Mouse (Mus musculus) olfactory bulb, adult 2 months (tissue): Measurements from ENCODE around the gene Mgat4c. TPM values are rescaled to one million over a fixed set of nuclear protein-coding genes. Genes with fewer than 3 reads are reported as not detected.

Source experiments
- H3K27ac ChIP-seq: fragments of 200-500 bp; 2 replicates; pipeline ENCODE4 v1.5.1; 2012; ENCODE audit warnings: low read depth, low read length; ENCODE audit not compliant: insufficient read depth
- H3K4me1 ChIP-seq: fragments of 200-500 bp; 2 replicates; pipeline ENCODE4 v1.6.1; 2012; ENCODE audit warnings: low read length; ENCODE audit not compliant: control insufficient read depth, insufficient read depth
- H3K4me3 ChIP-seq: fragments of 200-500 bp; 2 replicates; pipeline ENCODE4 v1.5.1; 2012; ENCODE audit warnings: mild to moderate bottlenecking, low read depth, low read length, moderate library complexity; ENCODE audit not compliant: insufficient read depth
- CTCF ChIP-seq: fragments of 200-500 bp; IDR thresholded peaks from 2 replicates; pipeline ENCODE4 v1.5.1; 2012; ENCODE audit warnings: low read depth, mild to moderate bottlenecking, low read length, moderate library complexity; ENCODE audit not compliant: insufficient read depth
- POLR2A ChIP-seq: fragments of 200-500 bp; IDR thresholded peaks from 2 replicates; pipeline ENCODE4 v1.6.1; 2012; ENCODE audit warnings: mild to moderate bottlenecking, low read depth, low read length, moderate library complexity; ENCODE audit not compliant: insufficient read depth
- WGBS: fragments of 180-500 bp; shearing (Covaris S2); methylation state at CpG from one replicate; pipeline ENCODE4 v1.1.7; 2018; 5-methylcytosine and 5-hydroxymethylcytosine counted together
- polyA plus RNA-seq: library from polyadenylated mRNA; stranded (reverse); fragments of >200 nt; gene quantifications from 2 replicates; pipeline ENCODE4 v1.2.4, GENCODE M21; 2012; ENCODE audit warnings: low replicate concordance; ENCODE audit not compliant: missing spikeins, insufficient read depth, insufficient read length

The Mgat4c gene
- polyA plus RNA-seq, 1 experiment, result not detected

DNA sequence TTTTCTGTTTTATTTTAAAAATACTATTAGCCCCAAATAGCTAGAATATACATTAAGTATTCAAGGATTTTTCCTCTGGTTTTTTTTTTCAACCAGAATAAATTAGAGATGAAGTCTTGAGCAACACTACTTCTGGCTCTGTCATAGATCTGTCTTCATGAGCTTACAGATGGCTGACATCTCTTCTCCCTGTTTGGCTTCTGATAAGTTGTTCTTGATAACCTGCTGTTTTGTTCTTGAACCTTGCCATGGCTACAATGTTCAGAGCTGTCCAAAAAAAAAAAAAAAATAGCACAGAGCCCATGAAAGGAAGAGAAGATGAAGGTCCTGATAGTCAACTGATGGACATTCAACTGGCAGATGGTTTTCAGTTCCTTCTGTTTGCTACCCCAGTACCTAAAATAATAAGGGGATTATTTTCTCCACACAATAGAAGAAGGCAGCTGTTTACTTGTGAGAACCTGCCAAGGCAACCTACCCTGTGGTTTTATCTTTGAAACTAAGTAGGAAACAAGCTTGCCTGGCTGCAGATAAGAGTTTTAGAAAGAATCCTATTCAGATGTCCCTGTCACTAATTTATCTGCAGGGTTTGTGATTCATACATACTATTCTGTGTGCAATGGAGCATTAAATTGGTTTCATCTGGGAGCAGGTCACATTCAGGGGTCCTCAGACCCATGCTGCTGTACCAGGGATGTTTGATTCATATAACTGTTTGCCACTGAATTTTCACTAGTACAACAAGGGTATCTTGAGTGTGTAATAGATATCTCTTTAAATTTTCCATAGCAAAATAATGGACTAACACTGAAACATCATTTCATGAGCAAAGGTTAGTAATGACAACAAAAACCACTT, 393.5 kb downstream of the Mgat4c start:
- no peak overlapping the region for H3K27ac ChIP-seq
- TF ChIP-seq POLR2A, result no peak
- H3K4me1 ChIP-seq, result no peaks in the 10 kb centered on the region
- H3K4me3 ChIP-seq, result no peak overlapping the region

GRCm38 (mm10) chr10:102123153-102123552, 441.9 kb downstream of the Mgat4c start:
- H3K4me3 ChIP-seq, result no peak overlapping the region
- no peak overlapping the region for H3K27ac ChIP-seq
- WGBS, result 88% methylated on average over 1 of the region's 1 CpGs
- TF ChIP-seq CTCF (no peak), POLR2A (no peak)
- no peaks in the 10 kb centered on the region for H3K4me1 ChIP-seq

DNA sequence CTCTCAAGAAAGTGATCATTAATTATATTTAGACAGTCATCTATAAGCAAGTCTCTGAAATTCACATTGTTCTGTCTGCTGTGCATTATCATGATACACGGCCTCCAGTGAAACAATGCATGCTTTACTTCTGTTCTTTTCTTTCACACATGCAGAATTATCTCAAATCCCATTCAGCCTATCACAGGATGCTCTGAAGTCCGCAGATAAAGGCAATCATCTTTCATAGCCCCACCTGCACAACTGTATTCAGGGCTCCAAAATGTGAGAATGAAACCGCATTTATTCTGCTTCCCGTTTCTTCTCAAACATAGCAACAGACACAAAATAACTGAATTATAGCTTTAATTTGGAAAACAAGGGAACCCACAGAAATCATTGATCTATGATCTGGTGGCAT, 446.1 kb downstream of the Mgat4c start:
- TF ChIP-seq POLR2A, result no peak
- no peak for TF ChIP-seq CTCF
- Histone ChIP-seq H3K27ac (no peak overlapping the region), H3K4me3 (no peak overlapping the region), H3K4me1 (no peaks in the 10 kb centered on the region)
- WGBS, result 82% methylated on average over 4 of the region's 4 CpGs

DNA sequence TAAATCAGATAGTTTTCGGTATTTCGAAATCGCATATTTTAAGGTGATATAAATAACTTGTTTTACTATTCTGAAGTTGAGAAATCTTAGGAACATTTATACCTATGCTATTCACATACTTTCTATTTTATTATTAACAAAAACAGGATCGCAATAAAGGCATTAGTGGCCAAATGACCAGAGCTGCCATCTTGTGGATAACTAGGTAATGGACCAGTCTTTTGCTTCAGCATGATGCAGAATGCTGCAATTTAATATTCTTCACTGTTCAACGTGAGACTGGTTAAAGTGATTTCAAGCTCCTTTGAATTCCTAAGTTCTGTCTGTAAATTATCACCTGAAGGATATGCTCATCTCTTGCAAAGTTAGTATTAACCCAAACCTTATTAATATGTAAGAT, 473.6 kb downstream of the Mgat4c start:
- H3K4me3 ChIP-seq, result no peak overlapping the region
- no peak overlapping the region for H3K27ac ChIP-seq
- WGBS, result 67% methylated on average over 5 of the region's 5 CpGs
- H3K4me1 ChIP-seq, result no peaks in the 10 kb centered on the region
- TF ChIP-seq POLR2A (no peak), CTCF (no peak)

- TF ChIP-seq POLR2A, result no peak
- TF ChIP-seq CTCF, result no peak
- Histone ChIP-seq H3K4me1 (no peaks in the 10 kb centered on the region), H3K4me3 (no peak overlapping the region), H3K27ac (no peak overlapping the region)
- 71% methylated on average over 1 of the region's 1 CpGs for WGBS
Observed at GRCm38 (mm10) chr10:102155853-102156252, 474.6 kb downstream of the Mgat4c start.

GRCm38 (mm10) chr10:102158809-102159208, 477.5 kb downstream of the Mgat4c start:
- H3K4me1 ChIP-seq, result no peaks in the 10 kb centered on the region
- 14% methylated on average over 12 of the region's 12 CpGs for WGBS
- H3K4me3 ChIP-seq, result peak overlapping the region; percentile 21; the same call in 1 of the 2 replicates
- no peak overlapping the region for H3K27ac ChIP-seq
- TF ChIP-seq CTCF (no peak), POLR2A (no peak)

- Histone ChIP-seq H3K4me3 (no peak overlapping the region), H3K4me1 (no peaks in the 10 kb centered on the region), H3K27ac (no peak overlapping the region)
- 29% methylated on average over 3 of the region's 3 CpGs for WGBS
- TF ChIP-seq CTCF (no peak), POLR2A (no peak)
Observed at GRCm38 (mm10) chr10:102184726-102185125, 503.4 kb downstream of the Mgat4c start.

DNA sequence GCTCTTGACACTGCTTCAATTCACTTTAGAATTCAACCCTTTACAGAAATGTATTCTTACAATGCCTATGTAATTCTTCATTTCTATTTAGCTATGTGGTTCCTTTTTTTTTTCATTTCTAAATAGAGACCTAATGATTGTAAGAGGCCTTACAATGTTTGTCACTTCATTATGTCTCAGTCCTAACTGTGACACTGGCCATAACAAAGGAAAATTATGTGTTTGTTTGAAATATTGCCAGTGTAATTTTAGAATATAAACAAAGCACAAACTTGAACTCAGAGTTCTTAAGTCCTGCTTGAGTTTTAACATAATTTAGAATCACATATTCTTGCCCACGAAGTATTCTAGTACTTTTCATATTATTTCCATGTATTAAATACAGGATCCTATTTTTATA, 510.4 kb downstream of the Mgat4c start:
- Histone ChIP-seq H3K4me3 (no peak overlapping the region), H3K4me1 (no peaks in the 10 kb centered on the region), H3K27ac (no peak overlapping the region)
- WGBS, result 78% methylated on average over 1 of the region's 1 CpGs
- TF ChIP-seq CTCF (no peak), POLR2A (no peak)

DNA sequence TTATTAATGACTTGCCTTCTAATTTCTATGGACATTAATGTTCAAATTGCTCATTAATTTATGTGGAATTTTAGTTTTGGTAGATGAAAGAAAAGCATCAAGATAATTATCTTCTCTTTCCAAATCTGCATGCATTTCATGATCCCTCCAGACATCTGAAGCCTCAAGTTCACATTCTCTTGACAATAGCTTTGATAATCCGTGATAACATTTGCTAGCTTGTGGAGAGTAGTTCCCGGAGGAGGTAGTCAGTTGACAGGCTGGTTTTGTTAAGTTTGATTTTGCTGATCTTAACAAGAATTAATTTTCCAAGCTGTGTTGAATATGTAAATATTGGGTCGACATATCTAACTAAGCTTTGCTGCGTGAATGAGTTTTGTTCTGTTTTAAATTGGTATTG, 515.6 kb downstream of the Mgat4c start:
- TF ChIP-seq CTCF (no peak), POLR2A (no peak)
- WGBS, result 89% methylated on average over 4 of the region's 4 CpGs
- H3K4me3 ChIP-seq, result no peak overlapping the region
- H3K4me1 ChIP-seq, result no peaks in the 10 kb centered on the region
- H3K27ac ChIP-seq, result no peak overlapping the region
